Mouse (Mus musculus) cortical plate, adult 2 months (tissue): ENCODE data around the gene Olfr282.

ENCODE experiments used
- CTCF ChIP-seq: fragments of 200-500 bp; IDR thresholded peaks from 2 replicates; pipeline ENCODE4 v1.5.1; 2011; ENCODE audit warnings: mild to moderate bottlenecking, control low read depth, low read length; ENCODE audit not compliant: insufficient read depth; ENCODE audit errors: extremely low read depth
- POLR2A ChIP-seq: fragments of 200-500 bp; IDR thresholded peaks from 2 replicates; pipeline ENCODE4 v1.6.1; 2011; ENCODE audit warnings: mild to moderate bottlenecking, low read length, control low read depth; ENCODE audit not compliant: insufficient read depth; ENCODE audit errors: extremely low read depth

DNA sequence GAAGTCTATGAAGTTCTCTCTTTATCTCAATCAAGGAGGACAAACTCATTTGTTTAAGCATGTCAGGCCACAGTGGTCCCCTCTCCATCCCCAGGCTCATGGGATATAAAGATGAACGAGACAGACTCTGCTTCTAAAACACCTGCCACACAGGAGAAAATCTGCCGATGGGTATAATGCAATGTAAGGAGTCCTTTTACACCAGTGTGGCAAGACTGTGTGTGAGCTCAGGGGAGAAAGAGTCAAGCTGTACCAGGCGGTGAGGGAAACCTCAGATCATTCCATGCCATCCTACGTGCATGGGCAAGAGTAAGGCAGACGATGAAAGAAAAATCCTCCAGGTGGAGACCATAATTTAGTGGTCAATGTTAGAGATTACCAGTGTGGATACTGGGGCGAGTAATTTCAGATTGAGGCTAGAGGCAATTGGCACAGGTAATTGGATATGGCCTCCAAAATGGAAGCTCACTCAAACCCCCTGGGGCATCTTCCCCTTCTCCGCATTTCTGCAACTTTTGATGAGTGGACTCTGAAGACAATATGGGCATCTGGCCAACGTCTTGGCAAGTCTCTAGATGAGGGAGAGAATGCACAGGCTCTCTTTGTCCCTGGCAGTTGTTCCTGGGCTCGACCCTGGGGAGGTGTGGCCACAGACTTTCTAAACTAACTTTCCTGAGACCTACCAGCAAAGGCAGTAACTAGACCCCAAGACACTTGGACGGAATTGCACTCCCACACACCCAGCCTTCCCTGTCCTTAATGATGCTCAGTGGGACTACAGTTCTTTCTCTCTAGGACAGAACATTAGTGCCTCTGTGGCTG is 39.7 kb upstream of the Olfr282 start:
- no peak for TF ChIP-seq CTCF
- no peak for TF ChIP-seq POLR2A
